Mouse (Mus musculus): Measurements from ENCODE around the gene Gm20708.

Gene Gm20708

GRCm38 (mm10) chr11:117863174-117863856 is 53.8 kb downstream of the Gm20708 start:
- no peak for DNase-seq (ENCODE audit: low read depth, low spot score)

GRCm38 (mm10) chr11:117864805-117865204 is 55.3 kb downstream of the Gm20708 start:
- no peak for DNase-seq (ENCODE audit: low read depth, low spot score)

GRCm38 (mm10) chr11:117865988-117866387 is 56.5 kb downstream of the Gm20708 start:
- DNase-seq (ENCODE audit: low read depth, low spot score), result no peak

GRCm38 (mm10) chr11:117870688-117871365 is 61.4 kb downstream of the Gm20708 start:
- peak; percentile 78 for DNase-seq (ENCODE audit: low read depth, low spot score)

- no peak for DNase-seq (ENCODE audit: low read depth, low spot score)
Observed at GRCm38 (mm10) chr11:117871376-117871775, 61.9 kb downstream of the Gm20708 start.

GRCm38 (mm10) chr11:117871911-117872584 is 62.6 kb downstream of the Gm20708 start:
- DNase-seq (ENCODE audit: low read depth, low spot score), result no peak

- DNase-seq (ENCODE audit: low read depth, low spot score), result peak; percentile 73
Observed at GRCm38 (mm10) chr11:117872861-117873608, 63.6 kb downstream of the Gm20708 start, which contains the start of gene Tha1. Tha1 (minus strand) TSS chr11:117873481.

GRCm38 (mm10) chr11:117874419-117874818 is 65.0 kb downstream of the Gm20708 start:
- DNase-seq (ENCODE audit: low read depth, low spot score), result no peak

GRCm38 (mm10) chr11:117875681-117876080 is 66.2 kb downstream of the Gm20708 start:
- DNase-seq (ENCODE audit: low read depth, low spot score), result no peak

GRCm38 (mm10) chr11:117877917-117878745 is 68.7 kb downstream of the Gm20708 start:
- DNase-seq (ENCODE audit: low read depth, low spot score), result no peak

GRCm38 (mm10) chr11:117878892-117879291 is 69.4 kb downstream of the Gm20708 start:
- DNase-seq (ENCODE audit: low read depth, low spot score), result no peak

- DNase-seq (ENCODE audit: low read depth, low spot score), result no peak
Observed at GRCm38 (mm10) chr11:117879676-117880075, 70.2 kb downstream of the Gm20708 start.

- no peak for DNase-seq (ENCODE audit: low read depth, low spot score)
Observed at GRCm38 (mm10) chr11:117880336-117880976, 71.0 kb downstream of the Gm20708 start.

- no peak for DNase-seq (ENCODE audit: low read depth, low spot score)
Observed at GRCm38 (mm10) chr11:117880977-117881358, 71.5 kb downstream of the Gm20708 start.

GRCm38 (mm10) chr11:117881787-117882186 is 72.3 kb downstream of the Gm20708 start:
- no peak for DNase-seq (ENCODE audit: low read depth, low spot score)

- no peak for DNase-seq (ENCODE audit: low read depth, low spot score)
Observed at GRCm38 (mm10) chr11:117882208-117882607, 72.7 kb downstream of the Gm20708 start.

- no peak for DNase-seq (ENCODE audit: low read depth, low spot score)
Observed at GRCm38 (mm10) chr11:117886000-117886399, 76.5 kb downstream of the Gm20708 start.

GRCm38 (mm10) chr11:117888168-117888852 is 78.8 kb downstream of the Gm20708 start:
- DNase-seq (ENCODE audit: low read depth, low spot score), result no peak

GRCm38 (mm10) chr11:117888853-117889822 is 79.7 kb downstream of the Gm20708 start:
- no peak for DNase-seq (ENCODE audit: low read depth, low spot score)
